Mouse (Mus musculus): Measurements from ENCODE around the gene Gtf2h2. TPM values are rescaled to one million over a fixed set of nuclear protein-coding genes. Genes with fewer than 3 reads are reported as not detected.
"Not testable (repeated sequence)": the region's sequence is repeated elsewhere in the genome, so short reads cannot be mapped to it uniquely, and the experiment has no call there.

Gene Gtf2h2
- polyA plus RNA-seq, 1 experiment from 2014 or later: 64.4 TPM

DNA sequence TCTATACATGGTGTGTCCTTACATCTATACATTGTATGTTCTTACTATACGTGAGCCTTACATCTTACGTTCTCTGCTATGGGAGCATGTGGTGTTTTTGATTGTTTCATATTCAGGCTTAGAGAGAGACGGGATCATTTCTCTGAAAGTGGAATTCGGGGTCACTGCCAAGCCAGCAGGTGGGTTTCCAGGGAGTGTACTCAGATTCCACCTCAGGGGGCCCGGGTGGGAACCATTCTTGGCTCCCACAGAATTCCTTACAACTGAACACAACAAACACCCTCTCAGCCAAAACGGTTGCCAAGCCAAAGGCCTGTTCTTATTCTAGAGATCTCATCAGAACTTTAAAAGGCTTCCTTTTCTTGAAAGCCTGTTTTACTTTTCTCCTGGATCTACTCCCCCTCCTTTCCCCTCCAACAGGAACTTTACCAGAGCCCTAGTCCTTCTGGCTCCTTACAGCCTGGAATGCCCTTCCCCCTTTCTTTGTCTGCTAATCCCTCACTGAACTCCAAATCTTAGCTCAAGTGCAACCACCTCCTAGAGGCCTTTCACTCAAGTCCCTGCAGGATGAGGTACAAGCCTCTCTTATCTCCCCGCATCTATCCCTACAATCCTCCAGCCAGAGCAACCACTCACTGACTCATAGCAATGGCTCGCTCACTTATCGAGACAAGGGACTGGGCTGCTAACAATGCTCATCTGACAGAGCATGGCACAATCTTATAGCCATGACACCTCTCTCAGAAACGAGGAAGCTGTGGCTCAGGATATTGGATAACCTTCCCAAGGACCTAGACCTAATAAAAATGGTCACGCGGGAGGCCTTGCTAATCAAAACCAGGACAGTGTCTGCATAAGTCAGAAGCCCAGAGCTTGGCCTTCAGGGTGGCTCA lies 24.1 kb upstream of the Gtf2h2 start:
- H3K9ac ChIP-seq: no peak overlapping the region
- peak; percentile 55; the same call in 1 of the 2 replicates for ATAC-seq (ENCODE audit: insufficient number of reproducible peaks, low FRiP score, low TSS enrichment, low read depth)
- no peaks in the 10 kb centered on the region for H3K27me3 ChIP-seq
- WGBS: 21% methylated on average over 12 of the region's 12 CpGs
- H3K9me3 ChIP-seq: no peaks in the 10 kb centered on the region
- H3K4me2 ChIP-seq: no peak overlapping the region
- H3K4me1 ChIP-seq: peaks cover 13% of the 10 kb centered on the region
- H3K27ac ChIP-seq: peak overlapping the region; percentile 79
- no peaks in the 10 kb centered on the region for H3K36me3 ChIP-seq
- H3K4me3 ChIP-seq: no peak overlapping the region

DNA sequence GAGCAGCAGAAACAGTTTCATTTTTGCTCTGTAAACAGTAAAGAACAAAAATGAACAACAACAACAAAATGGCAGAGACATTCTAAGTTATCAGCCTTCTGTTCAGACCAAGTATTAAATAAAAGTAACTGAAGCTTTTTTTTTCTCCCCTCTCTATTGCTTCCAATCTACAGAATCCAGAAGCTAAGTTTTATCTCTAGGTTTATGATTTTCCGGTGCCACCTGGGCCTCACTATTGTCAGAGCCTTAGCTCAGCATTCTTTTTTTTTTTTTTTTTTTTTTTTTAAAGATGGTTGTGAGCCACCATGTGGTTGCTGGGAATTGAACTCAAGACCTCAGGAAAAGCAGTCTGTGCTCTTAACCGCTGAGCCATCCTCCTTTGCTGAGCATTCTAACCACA lies 20.4 kb upstream of the Gtf2h2 start:
- H3K9ac ChIP-seq: no peak overlapping the region
- 84% methylated on average over 2 of the region's 2 CpGs for WGBS
- H3K9me3 ChIP-seq: no peaks in the 10 kb centered on the region
- H3K4me3 ChIP-seq: no peak overlapping the region
- H3K4me2 ChIP-seq: no peak overlapping the region
- H3K36me3 ChIP-seq: no peaks in the 10 kb centered on the region
- peaks cover 16% of the 10 kb centered on the region for H3K4me1 ChIP-seq
- no peak for ATAC-seq (ENCODE audit: insufficient number of reproducible peaks, low FRiP score, low TSS enrichment, low read depth)
- no peak overlapping the region for H3K27ac ChIP-seq
- no peaks in the 10 kb centered on the region for H3K27me3 ChIP-seq

DNA sequence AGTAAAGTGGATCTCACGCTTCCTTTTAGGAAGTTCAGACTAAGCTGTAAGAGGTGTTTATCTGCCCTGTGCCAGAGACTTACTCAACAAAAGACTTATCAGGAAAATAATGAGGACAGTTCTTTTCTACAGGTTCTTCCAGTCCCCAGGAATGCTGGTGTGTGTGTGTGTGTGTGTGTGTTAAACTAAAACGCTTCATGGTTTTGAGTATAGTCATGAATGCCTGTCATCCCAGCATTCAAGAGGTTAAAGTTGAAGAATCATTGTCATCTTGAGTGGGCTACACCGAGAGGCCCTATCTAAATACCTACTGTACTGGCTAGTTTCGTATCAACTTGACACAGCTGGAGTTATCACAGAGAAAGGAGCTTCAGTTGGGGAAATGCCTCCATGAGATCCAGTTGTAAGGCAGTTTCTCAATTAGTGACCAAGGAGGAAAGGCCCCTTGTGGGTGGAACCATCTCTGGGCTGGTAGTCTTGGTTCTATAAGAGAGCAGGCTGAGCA lies 19.5 kb upstream of the Gtf2h2 start:
- Histone ChIP-seq H3K9me3 (no peaks in the 10 kb centered on the region), H3K4me3 (no peak overlapping the region), H3K9ac (no peak overlapping the region), H3K4me2 (no peak overlapping the region), H3K27ac (no peak overlapping the region), H3K4me1 (peaks cover 12% of the 10 kb centered on the region), H3K36me3 (no peaks in the 10 kb centered on the region), H3K27me3 (no peaks in the 10 kb centered on the region)
- WGBS: 74% methylated on average over 4 of the region's 4 CpGs
- ATAC-seq (ENCODE audit: insufficient number of reproducible peaks, low FRiP score, low TSS enrichment, low read depth): no peak

GRCm38 (mm10) chr13:100511146-100511859 lies 18.9 kb upstream of the Gtf2h2 start:
- WGBS: 66% methylated on average over 7 of the region's 7 CpGs
- no peak for ATAC-seq (ENCODE audit: insufficient number of reproducible peaks, low FRiP score, low TSS enrichment, low read depth)
- Histone ChIP-seq H3K27me3 (no peaks in the 10 kb centered on the region), H3K4me2 (no peak overlapping the region), H3K4me3 (no peak overlapping the region), H3K4me1 (peaks cover 6% of the 10 kb centered on the region), H3K9ac (no peak overlapping the region), H3K27ac (no peak overlapping the region), H3K36me3 (no peaks in the 10 kb centered on the region), H3K9me3 (no peaks in the 10 kb centered on the region)

GRCm38 (mm10) chr13:100499625-100500024 lies 7.2 kb upstream of the Gtf2h2 start:
- not testable (repeated sequence) for H3K9me3 ChIP-seq; H3K4me3 ChIP-seq; H3K4me1 ChIP-seq; H3K9ac ChIP-seq; H3K36me3 ChIP-seq; H3K4me2 ChIP-seq; H3K27me3 ChIP-seq; ATAC-seq (ENCODE audit: insufficient number of reproducible peaks, low FRiP score, low TSS enrichment, low read depth); H3K27ac ChIP-seq

DNA sequence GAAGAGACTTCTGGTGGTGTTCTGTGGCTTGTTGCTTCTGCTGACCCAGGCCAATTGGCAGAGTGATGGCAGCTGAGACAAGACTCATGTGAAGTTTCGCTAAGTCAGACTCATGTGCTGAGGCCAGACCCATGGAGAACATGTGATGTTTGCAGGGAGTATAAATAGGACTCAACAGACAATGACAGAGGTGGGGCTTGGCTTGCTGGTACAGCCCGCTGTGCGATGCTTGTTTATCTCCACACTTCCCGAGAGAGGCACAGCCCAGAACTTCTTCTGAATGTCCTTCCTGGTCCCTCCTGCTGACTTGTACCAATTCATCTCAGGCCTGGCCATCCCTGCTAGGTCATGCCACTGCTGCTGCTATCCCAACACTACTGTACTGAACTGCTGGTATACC lies 3.0 kb upstream of the Gtf2h2 start:
- Histone ChIP-seq H3K27me3 (no peaks in the 10 kb centered on the region), H3K9me3 (no peaks in the 10 kb centered on the region), H3K4me2 (no peak overlapping the region), H3K4me1 (peaks cover 14% of the 10 kb centered on the region), H3K9ac (no peak overlapping the region), H3K36me3 (no peaks in the 10 kb centered on the region), H3K4me3 (no peak overlapping the region), H3K27ac (no peak overlapping the region)
- ATAC-seq (ENCODE audit: insufficient number of reproducible peaks, low FRiP score, low TSS enrichment, low read depth): no peak
- WGBS: 82% methylated on average over 4 of the region's 4 CpGs

- H3K27me3 ChIP-seq; H3K4me3 ChIP-seq; H3K4me2 ChIP-seq; H3K36me3 ChIP-seq; H3K9ac ChIP-seq; H3K9me3 ChIP-seq; ATAC-seq (ENCODE audit: insufficient number of reproducible peaks, low FRiP score, low TSS enrichment, low read depth); H3K27ac ChIP-seq: not testable (repeated sequence)
- 62% methylated on average over 8 of the region's 8 CpGs for WGBS
- H3K4me1 ChIP-seq: peaks cover 14% of the 10 kb centered on the region
Observed at GRCm38 (mm10) chr13:100494370-100494769, 2.0 kb upstream of the Gtf2h2 start.

- Histone ChIP-seq H3K36me3 (peaks cover 4% of the 10 kb centered on the region; the same call in 1 of the 2 replicates), H3K27me3 (no peaks in the 10 kb centered on the region), H3K9ac (no peak overlapping the region), H3K4me2 (no peak overlapping the region), H3K9me3 (no peaks in the 10 kb centered on the region), H3K4me3 (no peak overlapping the region), H3K27ac (no peak overlapping the region), H3K4me1 (peaks cover 14% of the 10 kb centered on the region)
- no peak for ATAC-seq (ENCODE audit: insufficient number of reproducible peaks, low FRiP score, low TSS enrichment, low read depth)
- 66% methylated on average over 8 of the region's 8 CpGs for WGBS
Observed at GRCm38 (mm10) chr13:100493313-100493712, 934 bp upstream of the Gtf2h2 start.

DNA sequence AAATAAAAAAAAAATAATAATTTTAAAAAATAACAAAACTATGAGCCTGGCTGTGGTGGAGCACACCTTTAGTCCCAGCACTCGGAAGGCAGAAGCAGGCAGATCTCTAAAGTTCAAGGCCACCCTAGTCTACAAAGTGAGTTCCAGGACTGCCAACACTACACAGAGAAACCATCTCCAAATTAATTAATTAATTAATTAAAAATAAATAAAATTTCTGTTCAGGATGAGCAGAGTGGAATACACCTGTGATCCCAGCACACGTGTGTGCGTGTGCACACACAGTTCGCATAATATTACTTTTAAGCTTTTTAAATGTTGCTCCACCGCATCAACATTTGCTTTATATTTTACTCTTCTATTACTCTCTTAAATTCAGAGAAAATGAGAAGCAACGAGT lies 756 bp downstream of the Gtf2h2 start:
- H3K4me2 ChIP-seq: peak overlapping the region; percentile 58
- H3K27me3 ChIP-seq: no peaks in the 10 kb centered on the region
- peak overlapping the region; percentile 98 for H3K9ac ChIP-seq
- peaks cover 14% of the 10 kb centered on the region for H3K4me1 ChIP-seq
- peak overlapping the region; percentile 90 for H3K27ac ChIP-seq
- H3K36me3 ChIP-seq: peaks cover 20% of the 10 kb centered on the region
- H3K9me3 ChIP-seq: no peaks in the 10 kb centered on the region
- peak overlapping the region; percentile 93 for H3K4me3 ChIP-seq
- 16% methylated on average over 6 of the region's 6 CpGs for WGBS
- ATAC-seq (ENCODE audit: insufficient number of reproducible peaks, low FRiP score, low TSS enrichment, low read depth): no peak

GRCm38 (mm10) chr13:100490424-100490823 lies 2.0 kb downstream of the Gtf2h2 start:
- ATAC-seq (ENCODE audit: insufficient number of reproducible peaks, low FRiP score, low TSS enrichment, low read depth): no peak
- peaks cover 14% of the 10 kb centered on the region for H3K4me1 ChIP-seq
- H3K9me3 ChIP-seq: no peaks in the 10 kb centered on the region
- H3K27ac ChIP-seq: no peak overlapping the region
- H3K4me2 ChIP-seq: no peak overlapping the region
- WGBS: 86% methylated on average over 5 of the region's 5 CpGs
- no peak overlapping the region for H3K4me3 ChIP-seq
- H3K9ac ChIP-seq: no peak overlapping the region
- H3K27me3 ChIP-seq: no peaks in the 10 kb centered on the region
- H3K36me3 ChIP-seq: peaks cover 23% of the 10 kb centered on the region

- H3K4me2 ChIP-seq: no peak overlapping the region
- WGBS: 77% methylated on average over 7 of the region's 7 CpGs
- H3K4me1 ChIP-seq: no peaks in the 10 kb centered on the region
- H3K4me3 ChIP-seq: no peak overlapping the region
- H3K9ac ChIP-seq: no peak overlapping the region
- ATAC-seq (ENCODE audit: insufficient number of reproducible peaks, low FRiP score, low TSS enrichment, low read depth): no peak
- H3K36me3 ChIP-seq: peaks cover 53% of the 10 kb centered on the region
- H3K27ac ChIP-seq: no peak overlapping the region
- H3K27me3 ChIP-seq: no peaks in the 10 kb centered on the region
- H3K9me3 ChIP-seq: no peaks in the 10 kb centered on the region
Observed at GRCm38 (mm10) chr13:100483610-100484009, 8.8 kb downstream of the Gtf2h2 start.
